Mouse (Mus musculus) adrenal gland (tissue): Measurements from ENCODE around the gene Ost4.

Experiments
- intact Hi-C: fragments of 180-260 bp; cut with DNase I; formaldehyde crosslinking; loops from one replicate; pipeline ENCODE4 v1.15.1; 2025
- long read RNA-seq, 2 experiments: library from polyadenylated mRNA; unstranded; transcript quantifications; one replicate each; pipeline ENCODE4 v2.0.0; 2020; ENCODE audit warnings: borderline replicate concordance in 1 of 2; ENCODE audit not compliant: insufficient replicate concordance in 1 of 2

The Ost4 gene
- long read RNA-seq, experiment 1, transcript Ost4-202 (3 exons, 1,144 nt), result major isoform, 40 of 59 reads
- long read RNA-seq, experiment 1, transcript Ost4-201 (2 exons, 576 nt), result minor isoform, 19 of 59 reads
- long read RNA-seq, experiment 1, partial matches to known transcripts, result 0 of 59 reads
- long read RNA-seq, experiment 1, other reads (novel, unspliced or antisense), result 0 of 59 reads
- long read RNA-seq, experiment 2, transcript Ost4-202 (3 exons, 1,144 nt), result major isoform, 50 of 71 reads
- long read RNA-seq, experiment 2, transcript Ost4-201 (2 exons, 576 nt), result minor isoform, 21 of 71 reads
- long read RNA-seq, experiment 2, partial matches to known transcripts, result 0 of 71 reads
- long read RNA-seq, experiment 2, other reads (novel, unspliced or antisense), result 0 of 71 reads

GRCm38 (mm10) chr5:30907413-30908059, at the start of gene Ost4:
Gene Ost4, minus strand, starts transcription at chr5:30907788.
- intact Hi-C loops, result no loop called here

- intact Hi-C loops, result no loop called here
Observed at GRCm38 (mm10) chr5:30955751-30956150, 48.2 kb upstream of the Ost4 start.

GRCm38 (mm10) chr5:30954556-30954955, 47.0 kb upstream of the Ost4 start:
- intact Hi-C loops, result no loop called here

GRCm38 (mm10) chr5:30954065-30954464, 46.5 kb upstream of the Ost4 start:
- intact Hi-C loops, result no loop called here

GRCm38 (mm10) chr5:30952551-30952950, 45.0 kb upstream of the Ost4 start:
- intact Hi-C loops, result no loop called here

- intact Hi-C loops, result no loop called here
Observed at GRCm38 (mm10) chr5:30951706-30952105, 44.1 kb upstream of the Ost4 start.

GRCm38 (mm10) chr5:30950922-30951321, 43.3 kb upstream of the Ost4 start:
- intact Hi-C loops, result no loop called here

GRCm38 (mm10) chr5:30950451-30950850, 42.9 kb upstream of the Ost4 start:
- intact Hi-C loops, result no loop called here

GRCm38 (mm10) chr5:30949654-30950326, 42.2 kb upstream of the Ost4 start:
- intact Hi-C loops, result no loop called here

- intact Hi-C loops, result no loop called here
Observed at GRCm38 (mm10) chr5:30948620-30949019, 41.0 kb upstream of the Ost4 start.

GRCm38 (mm10) chr5:30944956-30945781, 37.6 kb upstream of the Ost4 start, which contains the start of gene Cgref1:
Gene Cgref1, minus strand, starts transcription at chr5:30945591.
- intact Hi-C loops, result no loop called here

- intact Hi-C loops, result no loop called here
Observed at GRCm38 (mm10) chr5:30944344-30944743, 36.8 kb upstream of the Ost4 start.

- intact Hi-C loops, result no loop called here
Observed at GRCm38 (mm10) chr5:30943004-30943403, 35.4 kb upstream of the Ost4 start.

GRCm38 (mm10) chr5:30934725-30935461, 27.3 kb upstream of the Ost4 start:
- intact Hi-C loops, result no loop called here

- intact Hi-C loops, result no loop called here
Observed at GRCm38 (mm10) chr5:30933705-30934104, 26.1 kb upstream of the Ost4 start.

- intact Hi-C loops, result loop anchor here (2.0 kb wide), 1 partner anchor 67 kb away; no protein-coding TSS in a partner anchor
Observed at GRCm38 (mm10) chr5:30931378-30931777, 23.8 kb upstream of the Ost4 start.

GRCm38 (mm10) chr5:30930846-30931245, 23.3 kb upstream of the Ost4 start:
- intact Hi-C loops, result loop anchor here (2.0 kb wide), 1 partner anchor 68 kb away; no protein-coding TSS in a partner anchor

GRCm38 (mm10) chr5:30930121-30930520, 22.5 kb upstream of the Ost4 start:
- intact Hi-C loops, result loop anchor here (2.0 kb wide), 1 partner anchor 69 kb away; no protein-coding TSS in a partner anchor

GRCm38 (mm10) chr5:30927945-30928529, 20.4 kb upstream of the Ost4 start:
- intact Hi-C loops, result no loop called here

GRCm38 (mm10) chr5:30926073-30926472, 18.5 kb upstream of the Ost4 start:
- intact Hi-C loops, result no loop called here
